Mouse (Mus musculus) kidney, adult 18-20 months (tissue): ENCODE measurements around the gene Gm20388.

ENCODE experiments used
- DNase-seq: peaks from one replicate; pipeline ENCODE4 v3.0.0; 2021

The Gm20388 gene

GRCm38 (mm10) chr8:120270449-120270848, 359.8 kb downstream of the Gm20388 start:
- peak; percentile 38 for DNase-seq

- DNase-seq = no peak
These were observed 362.8 kb downstream of the Gm20388 start for GRCm38 (mm10) chr8:120273430-120273829.

- DNase-seq = peak; percentile 91
These were observed 365.6 kb downstream of the Gm20388 start for GRCm38 (mm10) chr8:120276051-120276890.

GRCm38 (mm10) chr8:120276891-120277426, 366.3 kb downstream of the Gm20388 start:
- no peak for DNase-seq

- no peak for DNase-seq
These were observed 367.4 kb downstream of the Gm20388 start for GRCm38 (mm10) chr8:120278009-120278408.

- no peak for DNase-seq
These were observed 368.8 kb downstream of the Gm20388 start for GRCm38 (mm10) chr8:120279418-120279817.

GRCm38 (mm10) chr8:120281487-120281886, 370.8 kb downstream of the Gm20388 start:
- peak; percentile 80 for DNase-seq

GRCm38 (mm10) chr8:120282465-120282864, 371.8 kb downstream of the Gm20388 start:
- no peak for DNase-seq

- DNase-seq = no peak
These were observed 373.6 kb downstream of the Gm20388 start for GRCm38 (mm10) chr8:120284265-120284664.

- no peak for DNase-seq
These were observed 374.4 kb downstream of the Gm20388 start for GRCm38 (mm10) chr8:120285033-120285432.

GRCm38 (mm10) chr8:120285878-120286277, 375.2 kb downstream of the Gm20388 start:
- no peak for DNase-seq

- peak; percentile 57 for DNase-seq
These were observed 377.7 kb downstream of the Gm20388 start for GRCm38 (mm10) chr8:120288122-120288908.

GRCm38 (mm10) chr8:120289191-120289590, 378.6 kb downstream of the Gm20388 start:
- DNase-seq = no peak

- DNase-seq = no peak
These were observed 379.1 kb downstream of the Gm20388 start for GRCm38 (mm10) chr8:120289698-120290181.

- no peak for DNase-seq
These were observed 380.0 kb downstream of the Gm20388 start for GRCm38 (mm10) chr8:120290614-120291013.

GRCm38 (mm10) chr8:120291650-120292049, 381.0 kb downstream of the Gm20388 start:
- DNase-seq = no peak

- no peak for DNase-seq
These were observed 381.9 kb downstream of the Gm20388 start for GRCm38 (mm10) chr8:120292316-120293107.

- no peak for DNase-seq
These were observed 383.0 kb downstream of the Gm20388 start for GRCm38 (mm10) chr8:120293421-120294357.

- no peak for DNase-seq
These were observed 384.6 kb downstream of the Gm20388 start for GRCm38 (mm10) chr8:120294982-120295870.

GRCm38 (mm10) chr8:120297000-120297399, 386.4 kb downstream of the Gm20388 start:
- DNase-seq = no peak
